In the genomic region with DNA sequence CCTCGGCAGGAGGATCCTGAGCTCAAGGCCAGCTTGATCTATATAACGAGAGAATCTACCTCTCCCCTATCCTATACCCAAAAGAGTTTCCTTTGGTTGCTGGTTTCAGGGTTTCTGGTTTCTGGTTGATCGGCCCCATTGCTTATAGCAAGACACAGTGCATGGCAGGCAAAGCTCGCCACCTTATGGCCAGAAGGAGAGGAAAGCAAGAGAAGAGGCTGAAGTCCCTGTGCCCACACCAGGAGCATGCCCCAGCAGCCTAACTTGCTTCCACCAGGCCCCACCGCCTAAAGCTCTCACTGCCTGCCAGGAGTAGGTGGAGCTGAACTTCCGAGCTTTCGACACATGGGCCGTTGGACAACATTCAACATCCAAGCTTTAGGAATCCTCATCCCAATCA, we compare ENCODE assay signal across 9 mouse cellular contexts. TPM values are rescaled to one million over a fixed set of nuclear protein-coding genes. Genes with fewer than 3 reads are reported as not detected.
DNase-seq lines count a peak whose midpoint lies in the region; ATAC-seq and TF ChIP-seq lines count a peak whose summit lies in the region.
"Had no signal": no experiment of that assay in that cellular context is flagged by ENCODE, and none has a peak within 500 bp of the region (broad histone marks: within the 10 kb centered on the region; RNA-seq: fewer than 3 reads in every experiment).

No protein-coding gene starts in this region.

- no peaks in the 10 kb centered on the region for H3K79me2 ChIP-seq in C2C12 (ENCODE audit: control insufficient read depth, insufficient read depth)

- no peak overlapping the region for H3K9ac ChIP-seq in kidney, embryonic 14.5 days (ENCODE audit: low read depth, low read length)
- H3K9ac ChIP-seq in embryonic facial prominence, embryonic 14.5 days (ENCODE audit: low read depth, low read length): no peak overlapping the region
- H3K9ac ChIP-seq in lung, embryonic 15.5 days: no peak overlapping the region
- H3K9ac ChIP-seq: embryonic facial prominence, embryonic 13.5 days; liver, embryonic 15.5 days had no signal

- no peaks in the 10 kb centered on the region for H3K36me3 ChIP-seq in kidney, embryonic 14.5 days (ENCODE audit: control insufficient read depth, insufficient read depth, low read length)
- H3K36me3 ChIP-seq in C2C12 (ENCODE audit: control insufficient read depth, insufficient read depth): no peaks in the 10 kb centered on the region
- H3K36me3 ChIP-seq in embryonic facial prominence, embryonic 14.5 days (ENCODE audit: control insufficient read depth, insufficient read depth, low read length): no peaks in the 10 kb centered on the region
- no peaks in the 10 kb centered on the region for H3K36me3 ChIP-seq in lung, embryonic 15.5 days
- H3K36me3 ChIP-seq: embryonic facial prominence, embryonic 13.5 days; liver, embryonic 15.5 days had no signal

- WGBS in kidney, embryonic 14.5 days: 40% methylated on average over 8 of the region's 8 CpGs
- WGBS in embryonic facial prominence, embryonic 14.5 days: 37% methylated on average over 8 of the region's 8 CpGs
- 29% methylated on average over 8 of the region's 8 CpGs for WGBS in lung, embryonic 15.5 days

- H3K4me3 ChIP-seq in kidney, embryonic 14.5 days (ENCODE audit: low read length): no peak overlapping the region
- no peak overlapping the region for H3K4me3 ChIP-seq in C2C12 (ENCODE audit: insufficient read depth, poor library complexity, severe bottlenecking)
- no peak overlapping the region for H3K4me3 ChIP-seq in embryonic facial prominence, embryonic 14.5 days (ENCODE audit: low read depth, low read length)
- no peak overlapping the region for H3K4me3 ChIP-seq in lung, embryonic 15.5 days
- H3K4me3 ChIP-seq: embryonic facial prominence, embryonic 13.5 days; liver, embryonic 15.5 days had no signal

- in situ Hi-C loops in Patski (cut with MboI; ENCODE audit: low pct_unique_long_range_greater_than_20kb): loop anchor here (25.0 kb wide), 2 partner anchors 251 to 726 kb away; no protein-coding TSS in a partner anchor

- no peaks in the 10 kb centered on the region for H3K27me3 ChIP-seq in kidney, embryonic 14.5 days (ENCODE audit: control insufficient read depth, insufficient read depth, low read length)
- H3K27me3 ChIP-seq in C2C12 (ENCODE audit: control insufficient read depth, insufficient read depth, insufficient read length): no peaks in the 10 kb centered on the region
- H3K27me3 ChIP-seq in Patski: peaks cover 6% of the 10 kb centered on the region
- H3K27me3 ChIP-seq in embryonic facial prominence, embryonic 14.5 days (replicated peaks; ENCODE audit: control insufficient read depth, insufficient read depth, low read length): no peaks in the 10 kb centered on the region
- H3K27me3 ChIP-seq in lung, embryonic 15.5 days: no peaks in the 10 kb centered on the region
- H3K27me3 ChIP-seq: embryonic facial prominence, embryonic 13.5 days; liver, embryonic 15.5 days had no signal

- peak; percentile 17 for DNase-seq in kidney, adult 18-20 months
- DNase-seq in Patski (ENCODE audit: low read depth, low spot score): no peak
- DNase-seq in embryonic facial prominence, embryonic 14.5 days (ENCODE audit: low spot score): peak; percentile 52
- DNase-seq in c-Kit-positive CD71-positive TER-119-positive erythroid progenitor cells, embryonic 14.5 days (ENCODE audit: low spot score): no peak

- CTCF ChIA-PET in Patski (lab: Charles Lee): interaction anchor here (1.0 to 1.1 kb wide), 3 partner anchors 9 to 17 kb away, joined by 3 to 5 read pairs (median 3); no protein-coding TSS in a partner anchor

- H3K27ac ChIP-seq in kidney, embryonic 14.5 days (ENCODE audit: low read depth, low read length): no peak overlapping the region
- no peak overlapping the region for H3K27ac ChIP-seq in embryonic facial prominence, embryonic 14.5 days (replicated peaks; ENCODE audit: low read depth, low read length)
- no peak overlapping the region for H3K27ac ChIP-seq in lung, embryonic 15.5 days
- H3K27ac ChIP-seq: embryonic facial prominence, embryonic 13.5 days; liver, embryonic 15.5 days had no signal

- no peak overlapping the region for H3K4me2 ChIP-seq in kidney, embryonic 14.5 days (replicated peaks; ENCODE audit: low read depth, low read length)
- no peak overlapping the region for H3K4me2 ChIP-seq in embryonic facial prominence, embryonic 14.5 days (ENCODE audit: low read depth, low read length)
- H3K4me2 ChIP-seq in lung, embryonic 15.5 days: no peak overlapping the region
- H3K4me2 ChIP-seq: embryonic facial prominence, embryonic 13.5 days; liver, embryonic 15.5 days had no signal

- H3K4me1 ChIP-seq in kidney, embryonic 14.5 days (ENCODE audit: control insufficient read depth, insufficient read depth, low read length): no peaks in the 10 kb centered on the region
- H3K4me1 ChIP-seq in embryonic facial prominence, embryonic 14.5 days (ENCODE audit: control insufficient read depth, insufficient read depth, low read length): no peaks in the 10 kb centered on the region
- no peaks in the 10 kb centered on the region for H3K4me1 ChIP-seq in lung, embryonic 15.5 days
- H3K4me1 ChIP-seq: embryonic facial prominence, embryonic 13.5 days; liver, embryonic 15.5 days had no signal

- ATAC-seq in kidney, embryonic 14.5 days (ENCODE audit: low FRiP score, low TSS enrichment): no peak
- ATAC-seq in Patski: no peak
- ATAC-seq in embryonic facial prominence, embryonic 14.5 days (ENCODE audit: low read depth): peak; percentile 65; the same call in 1 of the 2 replicates
- ATAC-seq in lung, embryonic 15.5 days (ENCODE audit: borderline replicate concordance, extremely low read depth, low FRiP score, low TSS enrichment): peak; percentile 69; the same call in 1 of the 2 replicates

- H3ac ChIP-seq in C2C12 (ENCODE audit: control insufficient read depth, insufficient read length, low read depth): no peak overlapping the region

- POLR2A ChIA-PET in Patski (lab: Charles Lee): no interaction called here

- TF ChIP-seq CTCF in C2C12 (IDR thresholded peaks at IDR 0.05; ENCODE audit: control insufficient read depth, insufficient read depth, insufficient read length) (peak; percentile 8), Patski (IDR thresholded peaks at IDR 0.05) (peak; percentile 51)

- no peaks in the 10 kb centered on the region for H3K79me3 ChIP-seq in C2C12 (ENCODE audit: low read depth)

- no peaks in the 10 kb centered on the region for H3K9me3 ChIP-seq in kidney, embryonic 14.5 days (ENCODE audit: control insufficient read depth, low read length)
- H3K9me3 ChIP-seq in embryonic facial prominence, embryonic 14.5 days (ENCODE audit: control insufficient read depth, low read length): no peaks in the 10 kb centered on the region
- no peaks in the 10 kb centered on the region for H3K9me3 ChIP-seq in lung, embryonic 15.5 days
- H3K9me3 ChIP-seq: embryonic facial prominence, embryonic 13.5 days; liver, embryonic 15.5 days had no signal

TF ChIP-seq in C2C12, 6 proteins besides CTCF, POLR2A, EP300 and RAD21:
- TF ChIP-seq CEBPB (IDR thresholded peaks at IDR 0.05; ENCODE audit: low read depth): no peak
- no peak for TF ChIP-seq USF1 (IDR thresholded peaks at IDR 0.05; ENCODE audit: low read depth)
- no peak for TF ChIP-seq FOSL1 (IDR thresholded peaks at IDR 0.05; ENCODE audit: insufficient read depth, low read length, poor library complexity, severe bottlenecking)
- TF ChIP-seq MYOD1 (IDR thresholded peaks at IDR 0.05; ENCODE audit: control insufficient read depth, insufficient read length, low read depth): no peak
- TF ChIP-seq MAX (IDR thresholded peaks at IDR 0.05): no peak
- no peak for TF ChIP-seq MYOG (IDR thresholded peaks at IDR 0.05; ENCODE audit: control insufficient read depth, extremely low read depth, insufficient read length)

RNA-seq across cellular contexts. Expression of a gene that starts 10.8 kb away (rescaled TPM):
- 0.39 and 0.57 TPM in 2 replicates for polyA plus RNA-seq in kidney, embryonic 14.5 days (2014; fragmentation: Nextera tagmentation; extraction: Ambion mirVana)
- 0.19 TPM for polyA plus RNA-seq in C2C12 (2012; fragmentation: generic; extraction: Trizol)
- polyA plus RNA-seq in Patski (2021): not detected
- 0.54 TPM in 1 of 2 replicates, not detected in the other for polyA plus RNA-seq in embryonic facial prominence, embryonic 14.5 days (2014; fragmentation: Nextera tagmentation; extraction: Ambion mirVana)
- 0.34 TPM in 2 replicates for polyA plus RNA-seq in lung, embryonic 15.5 days (2015; fragmentation: Nextera tagmentation; extraction: Ambion mirVana)

RNA-seq across cellular contexts. Expression of a gene that starts 58.7 kb away (rescaled TPM):
- polyA plus RNA-seq in kidney, embryonic 14.5 days (2014; fragmentation: Nextera tagmentation; extraction: Ambion mirVana): not detected in 2 replicates
- polyA plus RNA-seq in C2C12 (2012; fragmentation: generic; extraction: Trizol): not detected
- polyA plus RNA-seq in Patski (2021): not detected
- polyA plus RNA-seq in embryonic facial prominence, embryonic 14.5 days (2014; fragmentation: Nextera tagmentation; extraction: Ambion mirVana): 0.08 and 0.30 TPM in 2 replicates
- polyA plus RNA-seq in lung, embryonic 15.5 days (2015; fragmentation: Nextera tagmentation; extraction: Ambion mirVana): not detected in 2 replicates
- polyA plus RNA-seq: embryonic facial prominence, embryonic 13.5 days had no signal

Comparison
In these comparisons a context has a peak if more than half of its experiments do, and no peak if none do; other contexts are left out.
1. DNase-seq: peak in kidney, adult 18-20 months (single experiment) and embryonic facial prominence, embryonic 14.5 days (single experiment); none in Patski (single experiment) and c-Kit-positive CD71-positive TER-119-positive erythroid progenitor cells, embryonic 14.5 days (single experiment).
2. ATAC-seq: peak in embryonic facial prominence, embryonic 14.5 days (single experiment) and lung, embryonic 15.5 days (single experiment); none in kidney, embryonic 14.5 days (single experiment) and Patski (single experiment).